In genomic region chr5:125349391-125349790, GRCm38 (mm10) we compare ENCODE assay signal across 25 mouse cellular contexts.
"Had no signal": no experiment of that assay in that cellular context is flagged by ENCODE, and none has a peak within 500 bp of the region (broad histone marks: within the 10 kb centered on the region; RNA-seq: fewer than 3 reads in every experiment).

No protein-coding gene starts in this region.

- H3K9me3 ChIP-seq: hindbrain, embryonic 12.5 days; intestine, embryonic 15.5 days; limb, embryonic 10.5 days had no signal

- DNase-seq: gastrocnemius, postnatal 14 days; gastrocnemius, postnatal 36 days; heart, adult 18-20 months; heart, postnatal 10 days; heart, postnatal 4 days; kidney, adult 11 months; kidney, adult 2 months; kidney, adult 9 months; kidney, postnatal 10 days; kidney, postnatal 25 days; kidney, postnatal 4 days; liver had no signal

- H3K4me1 ChIP-seq: heart, embryonic 12.5 days; hindbrain, embryonic 12.5 days; intestine, embryonic 15.5 days; limb, embryonic 10.5 days; limb, embryonic 12.5 days had no signal

- ATAC-seq: hindbrain, embryonic 16.5 days; inflammation-experienced regulatory T-cells, adult 6 months had no signal

- H3K4me2 ChIP-seq: heart, embryonic 12.5 days; hindbrain, embryonic 12.5 days; hindbrain, embryonic 14.5 days; intestine, embryonic 15.5 days; limb, embryonic 12.5 days; liver, embryonic 11.5 days had no signal

- H3K4me3 ChIP-seq: heart, embryonic 10.5 days; heart, embryonic 12.5 days; hindbrain, embryonic 10.5 days; hindbrain, embryonic 12.5 days; intestine, embryonic 15.5 days; layer of hippocampus, adult 2 months; left cerebral cortex, adult 2 months; limb, embryonic 10.5 days; limb, embryonic 12.5 days had no signal

- H3K9ac ChIP-seq: heart, embryonic 12.5 days; hindbrain, embryonic 12.5 days; hindbrain, embryonic 14.5 days; intestine, embryonic 15.5 days; limb, embryonic 12.5 days had no signal

- H3K27me3 ChIP-seq: heart, embryonic 12.5 days; intestine, embryonic 15.5 days; limb, embryonic 12.5 days had no signal

- H3K27ac ChIP-seq: heart, embryonic 10.5 days; hindbrain, embryonic 10.5 days; hindbrain, embryonic 12.5 days; hindbrain, embryonic 14.5 days; intestine, embryonic 15.5 days; layer of hippocampus, adult 2 months; left cerebral cortex, adult 2 months; limb, embryonic 10.5 days; limb, embryonic 12.5 days had no signal

- H3K36me3 ChIP-seq: heart, embryonic 10.5 days; heart, embryonic 12.5 days; hindbrain, embryonic 10.5 days; hindbrain, embryonic 12.5 days; intestine, embryonic 15.5 days; limb, embryonic 10.5 days; limb, embryonic 12.5 days had no signal
